Mouse (Mus musculus): ENCODE results near the gene Sim2. TPM values are rescaled to one million over a fixed set of nuclear protein-coding genes. Genes with fewer than 3 reads are reported as not detected.

Gene Sim2
- polyA plus RNA-seq, 1 experiment from 2014 or later = 0.05 TPM

DNA sequence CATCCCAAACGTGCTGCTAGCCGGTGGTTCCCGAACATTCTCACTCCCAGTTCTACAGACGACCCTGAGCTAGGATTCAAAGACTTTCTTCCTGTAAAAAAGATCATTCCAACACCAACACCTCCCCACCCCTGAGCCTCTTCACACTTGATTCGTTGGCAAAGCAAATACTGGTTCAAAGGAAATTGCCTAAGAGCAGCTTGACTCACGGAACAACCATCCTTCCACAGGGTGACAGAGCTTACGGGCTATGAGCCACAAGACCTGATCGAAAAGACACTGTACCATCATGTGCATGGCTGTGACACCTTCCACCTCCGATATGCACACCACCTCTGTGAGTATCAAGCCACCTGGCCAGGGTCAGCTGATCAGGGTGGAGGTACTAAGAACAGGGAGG, 30.0 kb downstream of the Sim2 start:
- 65% methylated on average over 9 of the region's 9 CpGs for WGBS
- Histone ChIP-seq H3K27ac (no peak overlapping the region), H3K27me3 (peaks cover 33% of the 10 kb centered on the region), H3K4me1 (replicated peaks) (no peaks in the 10 kb centered on the region), H3K9me3 (replicated peaks) (no peaks in the 10 kb centered on the region), H3K9ac (no peak overlapping the region), H3K4me2 (no peak overlapping the region), H3K36me3 (no peaks in the 10 kb centered on the region), H3K4me3 (no peak overlapping the region)
- no peak for ATAC-seq (replicated peaks; ENCODE audit: insufficient number of reproducible peaks, insufficient read depth, low FRiP score, low read depth)

DNA sequence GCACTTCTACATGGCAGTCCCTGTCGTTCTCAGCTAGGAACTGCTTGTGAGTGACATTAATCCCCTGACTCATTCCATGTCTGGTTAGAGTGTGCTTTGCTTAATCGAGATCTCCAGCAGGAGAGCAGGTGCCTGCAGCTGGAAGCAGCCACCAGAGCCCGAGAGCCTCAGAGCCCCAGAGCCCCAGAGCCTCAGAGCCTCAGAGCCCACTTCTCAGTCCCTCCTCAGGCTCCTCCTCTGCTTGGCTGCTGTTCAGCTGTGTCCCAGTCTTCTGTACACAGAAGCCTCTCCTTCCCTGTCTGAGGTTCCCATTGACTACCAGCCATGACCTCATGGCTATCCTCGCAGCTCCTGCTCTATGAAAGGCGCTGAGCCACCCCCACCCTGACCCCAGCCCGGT, 32.6 kb downstream of the Sim2 start:
- 53% methylated on average over 6 of the region's 6 CpGs for WGBS
- ATAC-seq (replicated peaks; ENCODE audit: insufficient number of reproducible peaks, insufficient read depth, low FRiP score, low read depth) = no peak; the same call in 1 of the 2 replicates
- Histone ChIP-seq H3K4me1 (replicated peaks) (no peaks in the 10 kb centered on the region), H3K4me3 (no peak overlapping the region), H3K4me2 (no peak overlapping the region), H3K27me3 (peaks cover 42% of the 10 kb centered on the region), H3K36me3 (no peaks in the 10 kb centered on the region), H3K27ac (no peak overlapping the region), H3K9me3 (replicated peaks) (no peaks in the 10 kb centered on the region), H3K9ac (no peak overlapping the region)

DNA sequence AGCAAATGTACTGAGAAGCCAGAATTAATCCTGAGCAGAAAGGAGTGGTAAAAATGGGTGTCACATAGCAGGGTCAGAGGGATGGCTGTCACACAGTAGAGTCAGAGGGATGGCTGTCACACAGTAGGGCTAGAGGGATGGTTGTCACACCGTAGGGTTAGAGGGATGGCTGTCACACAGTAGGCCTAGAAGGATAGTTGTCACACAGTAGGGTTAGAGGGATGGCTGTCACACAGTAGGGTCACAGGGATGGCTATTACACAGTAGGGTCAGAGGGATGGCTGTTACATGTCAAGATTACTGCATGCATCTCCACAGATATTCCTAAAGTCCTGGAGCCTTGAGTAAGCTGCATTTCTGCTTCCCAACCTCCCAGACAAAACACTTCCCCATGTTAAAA, 33.7 kb downstream of the Sim2 start:
- no peak for ATAC-seq (replicated peaks; ENCODE audit: insufficient number of reproducible peaks, insufficient read depth, low FRiP score, low read depth)
- Histone ChIP-seq H3K27ac (no peak overlapping the region), H3K4me1 (replicated peaks) (peaks cover 4% of the 10 kb centered on the region; the same call in 1 of the 2 replicates), H3K4me2 (no peak overlapping the region), H3K9ac (no peak overlapping the region), H3K4me3 (no peak overlapping the region), H3K27me3 (peaks cover 44% of the 10 kb centered on the region), H3K36me3 (no peaks in the 10 kb centered on the region), H3K9me3 (replicated peaks) (no peaks in the 10 kb centered on the region)
- 84% methylated on average over 1 of the region's 1 CpGs for WGBS

DNA sequence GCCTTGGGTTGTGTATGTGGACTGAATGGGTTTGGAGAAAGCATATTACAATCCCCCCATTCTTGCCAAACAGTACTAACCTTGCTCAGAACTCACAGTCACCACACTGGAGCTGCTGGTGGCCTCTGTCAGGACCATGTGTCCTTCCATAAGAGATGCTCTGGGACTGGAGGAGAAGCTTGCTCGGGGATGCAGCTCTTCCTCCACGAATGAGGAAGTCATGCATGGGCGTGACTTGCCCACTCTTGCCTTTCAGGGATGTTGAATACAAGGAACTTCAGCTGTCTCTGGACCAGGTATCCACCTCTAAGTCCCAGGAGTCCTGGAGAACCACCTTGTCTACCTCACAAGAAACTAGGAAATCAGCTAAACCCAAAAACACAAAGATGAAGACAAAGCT, 37.6 kb downstream of the Sim2 start:
- Histone ChIP-seq H3K27me3 (peaks cover 68% of the 10 kb centered on the region), H3K9me3 (replicated peaks) (no peaks in the 10 kb centered on the region), H3K4me1 (replicated peaks) (peaks cover 16% of the 10 kb centered on the region), H3K4me3 (no peak overlapping the region), H3K9ac (no peak overlapping the region), H3K4me2 (no peak overlapping the region), H3K36me3 (no peaks in the 10 kb centered on the region), H3K27ac (no peak overlapping the region)
- no peak for ATAC-seq (replicated peaks; ENCODE audit: insufficient number of reproducible peaks, insufficient read depth, low FRiP score, low read depth)
- WGBS = 78% methylated on average over 3 of the region's 3 CpGs

DNA sequence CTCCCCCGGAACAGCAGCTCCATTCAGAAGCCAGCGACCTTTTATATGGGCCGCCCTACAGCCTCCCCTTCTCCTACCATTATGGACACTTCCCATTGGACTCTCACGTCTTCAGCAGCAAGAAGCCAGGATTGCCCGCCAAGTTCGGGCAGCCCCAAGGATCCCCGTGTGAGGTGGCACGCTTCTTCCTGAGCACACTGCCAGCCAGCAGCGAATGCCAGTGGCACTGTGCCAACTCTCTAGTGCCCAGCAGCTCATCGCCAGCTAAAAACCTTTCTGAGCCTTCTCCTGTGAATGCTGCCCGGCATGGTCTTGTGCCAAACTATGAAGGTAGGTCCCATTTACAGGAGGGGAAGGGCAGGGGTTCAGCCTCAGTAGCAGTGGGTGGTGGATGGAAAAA, 38.5 kb downstream of the Sim2 start:
- Histone ChIP-seq H3K4me2 (no peak overlapping the region), H3K36me3 (no peaks in the 10 kb centered on the region), H3K4me3 (no peak overlapping the region), H3K9me3 (replicated peaks) (no peaks in the 10 kb centered on the region), H3K27ac (no peak overlapping the region), H3K27me3 (peaks cover 68% of the 10 kb centered on the region), H3K9ac (no peak overlapping the region), H3K4me1 (replicated peaks) (peaks cover 16% of the 10 kb centered on the region)
- no peak for ATAC-seq (replicated peaks; ENCODE audit: insufficient number of reproducible peaks, insufficient read depth, low FRiP score, low read depth)
- 59% methylated on average over 11 of the region's 11 CpGs for WGBS

DNA sequence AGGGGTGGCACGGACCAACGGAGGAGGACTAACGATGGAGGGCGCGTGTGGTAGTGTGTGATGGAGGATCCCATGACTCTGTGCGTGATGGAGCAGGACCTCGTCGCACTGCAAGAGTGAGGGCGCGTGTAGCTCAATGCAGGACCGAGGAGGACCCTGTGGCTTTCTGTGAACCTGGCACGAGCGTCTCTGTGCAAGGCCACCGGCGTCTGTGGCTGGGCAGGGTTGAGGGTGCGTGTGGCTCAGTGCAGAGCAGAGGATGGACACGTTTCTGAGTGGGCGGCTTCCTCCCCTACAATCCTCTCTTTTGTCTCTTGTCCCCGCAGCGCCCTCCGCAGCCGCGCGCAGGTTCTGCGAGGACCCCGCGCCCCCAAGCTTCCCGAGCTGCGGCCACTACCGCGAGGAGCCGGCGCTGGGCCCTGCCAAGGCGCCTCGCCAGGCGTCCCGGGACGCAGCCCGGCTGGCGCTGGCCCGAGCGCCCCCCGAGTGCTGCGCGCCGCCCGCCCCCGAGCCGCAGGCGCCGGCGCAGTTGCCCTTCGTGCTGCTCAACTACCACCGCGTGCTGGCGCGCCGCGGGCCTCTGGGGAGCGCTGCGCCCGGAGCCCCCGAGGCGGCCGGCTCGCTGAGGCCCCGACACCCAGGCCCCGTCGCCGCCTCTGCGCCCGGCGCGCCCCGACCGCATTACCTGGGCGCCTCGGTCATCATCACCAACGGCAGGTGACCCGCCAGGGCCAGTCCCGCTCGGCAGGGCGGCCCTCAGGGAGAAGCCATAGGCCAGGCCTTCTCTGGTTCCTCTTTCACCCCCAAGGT, 40.6 kb downstream of the Sim2 start:
- no peak overlapping the region for H3K27ac ChIP-seq
- peaks cover 20% of the 10 kb centered on the region for H3K4me1 ChIP-seq (replicated peaks)
- no peaks in the 10 kb centered on the region for H3K9me3 ChIP-seq (replicated peaks)
- peak overlapping the region; percentile 49 for H3K4me3 ChIP-seq
- WGBS = 2% methylated on average over 64 of the region's 83 CpGs
- no peaks in the 10 kb centered on the region for H3K36me3 ChIP-seq
- ATAC-seq (replicated peaks; ENCODE audit: insufficient number of reproducible peaks, insufficient read depth, low FRiP score, low read depth) = 0 out of 2 replicates have a peak, but pooled peaks have one; percentile 27
- H3K9ac ChIP-seq = peak overlapping the region; percentile 45
- H3K27me3 ChIP-seq = peaks cover 66% of the 10 kb centered on the region
- peak overlapping the region; percentile 85 for H3K4me2 ChIP-seq

DNA sequence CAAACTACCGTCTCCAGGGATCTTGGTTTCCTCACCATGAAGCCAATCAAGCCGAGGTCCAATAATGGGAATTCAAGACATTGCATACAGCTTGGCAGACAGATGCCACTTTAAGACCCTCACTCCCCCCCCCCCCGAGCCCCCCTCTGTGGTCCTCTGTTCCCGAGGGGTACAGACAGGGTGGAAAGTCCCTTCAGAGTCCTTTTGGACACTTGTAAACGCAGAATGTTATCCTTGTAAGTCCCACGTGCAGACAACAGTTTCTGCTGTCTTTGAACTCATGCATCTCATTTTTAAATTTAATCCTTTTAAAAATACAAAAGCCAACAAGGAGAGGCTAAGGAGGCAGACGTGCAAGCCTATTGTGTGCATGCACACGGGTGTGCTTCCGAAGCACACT, 41.5 kb downstream of the Sim2 start:
- Histone ChIP-seq H3K4me3 (peak overlapping the region; percentile 49; the same call in 1 of the 2 replicates), H3K27me3 (peaks cover 63% of the 10 kb centered on the region), H3K27ac (no peak overlapping the region), H3K9me3 (replicated peaks) (no peaks in the 10 kb centered on the region), H3K4me1 (replicated peaks) (peaks cover 20% of the 10 kb centered on the region), H3K9ac (no peak overlapping the region), H3K4me2 (peak overlapping the region; percentile 85), H3K36me3 (no peaks in the 10 kb centered on the region)
- WGBS = 49% methylated on average over 9 of the region's 9 CpGs
- no peak for ATAC-seq (replicated peaks; ENCODE audit: insufficient number of reproducible peaks, insufficient read depth, low FRiP score, low read depth)

DNA sequence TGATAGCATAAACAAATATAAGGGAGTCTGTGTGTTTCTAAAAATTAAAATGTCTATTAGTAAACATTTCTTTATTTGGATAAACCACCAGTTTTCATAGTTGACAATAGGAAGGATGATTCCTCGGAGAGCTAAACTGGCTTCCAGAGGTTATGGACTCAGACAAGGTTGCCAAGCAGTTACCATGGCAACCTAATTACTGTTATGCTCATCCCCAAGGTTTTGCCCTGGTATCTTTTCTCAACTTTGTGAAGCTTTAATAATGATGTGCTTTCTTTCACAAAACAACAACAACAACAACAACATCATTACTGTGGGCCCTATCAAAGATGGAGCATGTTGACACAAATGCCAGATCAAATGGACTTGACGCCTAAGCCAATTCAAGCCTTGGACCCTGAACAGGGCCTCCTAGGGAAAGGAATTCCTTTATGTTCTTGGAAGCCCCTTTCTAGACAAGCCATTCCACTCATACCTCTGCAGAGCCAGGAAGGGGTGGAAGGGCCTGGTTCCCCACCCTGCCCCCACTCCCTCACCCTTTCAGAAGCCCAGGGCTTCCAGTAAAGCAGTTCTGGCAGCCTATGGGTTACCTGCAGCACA, 43.6 kb downstream of the Sim2 start:
- Histone ChIP-seq H3K36me3 (no peaks in the 10 kb centered on the region), H3K4me2 (no peak overlapping the region), H3K9me3 (replicated peaks) (no peaks in the 10 kb centered on the region), H3K4me1 (replicated peaks) (peaks cover 16% of the 10 kb centered on the region), H3K9ac (no peak overlapping the region), H3K27ac (no peak overlapping the region), H3K4me3 (no peak overlapping the region), H3K27me3 (peaks cover 43% of the 10 kb centered on the region)
- WGBS = 62% methylated on average over 2 of the region's 2 CpGs
- ATAC-seq (replicated peaks; ENCODE audit: insufficient number of reproducible peaks, insufficient read depth, low FRiP score, low read depth) = no peak

DNA sequence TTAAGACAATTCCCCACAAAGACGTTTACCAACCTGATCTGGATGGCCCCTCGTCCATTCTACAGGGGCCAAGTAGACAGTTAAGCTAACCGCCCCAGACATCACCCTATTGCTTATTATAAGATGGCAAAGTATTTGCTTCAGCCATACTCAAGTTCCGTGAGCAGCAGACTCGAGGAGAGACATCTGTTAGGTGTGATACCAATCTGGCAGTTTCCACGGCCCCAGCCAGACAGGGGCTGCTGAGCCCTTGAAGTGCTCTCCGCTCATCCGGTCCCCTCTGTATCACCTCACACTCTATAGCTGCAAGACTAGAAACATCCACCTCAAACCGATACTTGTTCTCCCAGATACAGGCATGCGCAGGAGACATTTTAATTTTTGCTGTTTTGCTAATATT, 49.5 kb downstream of the Sim2 start:
- Histone ChIP-seq H3K9ac (no peak overlapping the region), H3K9me3 (replicated peaks) (no peaks in the 10 kb centered on the region), H3K27me3 (no peaks in the 10 kb centered on the region), H3K4me3 (no peak overlapping the region), H3K36me3 (no peaks in the 10 kb centered on the region), H3K4me1 (replicated peaks) (no peaks in the 10 kb centered on the region), H3K4me2 (no peak overlapping the region), H3K27ac (no peak overlapping the region)
- ATAC-seq (replicated peaks; ENCODE audit: insufficient number of reproducible peaks, insufficient read depth, low FRiP score, low read depth) = no peak
- 72% methylated on average over 10 of the region's 10 CpGs for WGBS

DNA sequence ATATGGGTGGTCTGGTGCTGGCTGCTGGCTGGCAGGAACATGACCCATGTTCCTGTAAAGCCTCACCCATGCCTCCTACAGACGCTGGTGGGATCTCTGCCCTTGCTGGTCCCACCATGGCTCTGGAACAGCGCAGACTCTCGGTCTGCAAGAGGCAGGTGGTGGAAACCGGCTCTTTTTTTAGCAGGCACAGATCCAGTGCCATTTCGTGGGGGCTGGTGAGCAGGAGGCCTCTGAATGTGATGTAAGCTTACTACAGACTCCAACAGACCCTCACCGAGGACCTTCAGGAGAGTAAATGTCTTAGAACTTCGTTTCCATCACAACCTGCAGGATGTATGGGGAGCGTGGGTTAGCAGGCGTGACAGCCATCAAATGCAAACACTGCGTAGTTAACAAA, 56.0 kb downstream of the Sim2 start:
- H3K4me1 ChIP-seq (replicated peaks) = peaks cover 16% of the 10 kb centered on the region
- H3K4me3 ChIP-seq = no peak overlapping the region
- no peaks in the 10 kb centered on the region for H3K9me3 ChIP-seq (replicated peaks)
- H3K27ac ChIP-seq = no peak overlapping the region
- no peak overlapping the region for H3K9ac ChIP-seq
- no peaks in the 10 kb centered on the region for H3K36me3 ChIP-seq
- H3K4me2 ChIP-seq = no peak overlapping the region
- 58% methylated on average over 10 of the region's 10 CpGs for WGBS
- peaks cover 6% of the 10 kb centered on the region; the same call in 1 of the 2 replicates for H3K27me3 ChIP-seq
- ATAC-seq (replicated peaks; ENCODE audit: insufficient number of reproducible peaks, insufficient read depth, low FRiP score, low read depth) = no peak

DNA sequence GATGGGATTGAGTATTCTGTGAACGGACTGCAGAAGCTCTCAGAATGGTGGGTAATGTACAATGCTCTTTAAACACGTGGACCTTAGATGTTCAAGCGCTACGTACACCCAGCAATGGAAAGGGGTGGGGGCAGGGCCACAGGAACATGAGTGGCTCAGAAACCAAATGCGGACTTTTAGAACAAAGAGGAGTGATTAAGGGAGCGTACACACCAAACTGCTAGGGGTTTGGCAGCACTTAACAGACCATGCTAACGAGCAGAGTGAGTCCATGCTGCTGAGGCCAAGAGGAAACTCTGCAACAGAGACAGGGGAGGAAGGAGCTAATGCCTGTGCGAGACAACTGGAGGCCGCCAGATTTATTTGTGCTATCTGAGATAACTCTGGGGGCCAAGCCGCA, 58.6 kb downstream of the Sim2 start:
- peak overlapping the region; percentile 12 for H3K4me2 ChIP-seq
- no peak overlapping the region for H3K4me3 ChIP-seq
- peak; percentile 57; the same call in 1 of the 2 replicates for ATAC-seq (replicated peaks; ENCODE audit: insufficient number of reproducible peaks, insufficient read depth, low FRiP score, low read depth)
- no peaks in the 10 kb centered on the region for H3K9me3 ChIP-seq (replicated peaks)
- H3K4me1 ChIP-seq (replicated peaks) = peaks cover 20% of the 10 kb centered on the region
- peaks cover 6% of the 10 kb centered on the region; the same call in 1 of the 2 replicates for H3K27me3 ChIP-seq
- H3K9ac ChIP-seq = no peak overlapping the region
- H3K36me3 ChIP-seq = no peaks in the 10 kb centered on the region
- peak overlapping the region; percentile 19; the same call in 1 of the 2 replicates for H3K27ac ChIP-seq
- 19% methylated on average over 10 of the region's 10 CpGs for WGBS
